Mouse (Mus musculus): ENCODE results near the gene Arfgef2. TPM values are rescaled to one million over a fixed set of nuclear protein-coding genes. Genes with fewer than 3 reads are reported as not detected.

Gene Arfgef2
- total RNA-seq (2014; fragmentation: Nextera tagmentation) (14.2 and 20.5 TPM in 2 replicates), total RNA-seq (2017) (15.3 and 24.7 TPM in 2 replicates)

DNA sequence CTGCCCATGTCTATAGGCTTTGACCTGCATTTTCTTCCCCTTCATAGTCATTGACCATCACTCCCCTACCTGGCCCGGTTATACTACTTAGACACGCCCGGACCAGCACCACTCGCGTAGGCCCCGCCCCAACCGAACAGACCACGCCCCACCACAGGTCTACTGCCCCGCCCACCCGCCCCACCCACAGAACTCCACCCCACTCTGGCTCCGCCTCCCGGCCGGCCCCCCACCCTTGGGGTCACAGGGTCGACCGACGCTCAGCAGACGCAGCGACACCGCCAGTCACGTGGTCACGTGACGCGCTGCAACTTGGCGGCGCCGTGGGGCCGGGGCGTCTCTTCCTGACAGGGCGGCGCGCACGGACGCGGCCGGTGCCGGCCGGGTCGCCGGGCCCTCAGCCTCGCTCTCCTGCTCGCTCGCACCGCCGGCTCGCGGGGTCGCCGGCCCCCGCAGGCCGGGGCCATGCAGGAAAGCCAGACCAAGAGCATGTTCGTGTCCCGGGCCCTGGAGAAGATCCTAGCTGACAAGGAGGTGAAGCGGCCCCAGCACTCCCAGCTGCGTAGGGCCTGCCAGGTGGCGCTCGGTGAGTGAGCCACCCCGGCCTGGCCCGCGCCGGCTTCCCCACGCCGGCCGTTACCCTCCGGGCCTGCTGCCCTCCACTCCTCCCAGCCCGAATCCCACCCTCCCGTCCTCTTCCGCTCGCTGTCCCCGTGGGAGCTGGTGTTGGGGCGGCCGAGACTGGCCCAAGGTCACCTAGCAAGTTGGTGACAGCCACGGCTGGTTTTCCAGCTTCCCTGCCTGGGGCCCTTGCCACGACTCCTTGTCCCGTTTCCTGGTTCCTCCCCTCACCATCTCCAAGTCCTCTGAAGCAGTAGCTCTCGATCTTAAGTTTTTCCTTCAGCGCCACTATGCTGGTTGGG is at the start of gene Arfgef2:
TSS of gene Arfgef2 (plus strand) at position 339 of the 923 bp plus-strand sequence.
- peak; percentile 85 for ATAC-seq (replicated peaks; ENCODE audit: poor library complexity, severe bottlenecking)

DNA sequence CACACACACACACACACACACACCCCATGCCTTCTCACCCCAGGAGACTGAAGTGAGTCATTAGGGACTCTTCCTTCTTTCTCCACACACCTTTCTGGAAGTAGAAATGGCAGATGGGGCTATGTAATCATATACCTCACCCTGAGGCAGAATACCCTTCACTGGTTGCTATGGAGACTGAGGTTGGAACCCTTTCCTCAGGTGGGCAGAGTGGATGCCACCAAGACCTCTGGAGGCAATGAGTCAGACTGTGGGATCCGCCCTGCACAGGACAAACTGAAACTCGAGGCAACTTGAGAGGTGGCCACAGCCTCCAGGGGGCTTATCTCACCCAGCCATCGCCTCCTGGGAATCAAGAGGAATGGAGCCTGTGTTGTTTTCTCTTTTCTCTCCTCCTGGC is 47.4 kb upstream of the Arfgef2 start:
- ATAC-seq (replicated peaks; ENCODE audit: poor library complexity, severe bottlenecking), result no peak

DNA sequence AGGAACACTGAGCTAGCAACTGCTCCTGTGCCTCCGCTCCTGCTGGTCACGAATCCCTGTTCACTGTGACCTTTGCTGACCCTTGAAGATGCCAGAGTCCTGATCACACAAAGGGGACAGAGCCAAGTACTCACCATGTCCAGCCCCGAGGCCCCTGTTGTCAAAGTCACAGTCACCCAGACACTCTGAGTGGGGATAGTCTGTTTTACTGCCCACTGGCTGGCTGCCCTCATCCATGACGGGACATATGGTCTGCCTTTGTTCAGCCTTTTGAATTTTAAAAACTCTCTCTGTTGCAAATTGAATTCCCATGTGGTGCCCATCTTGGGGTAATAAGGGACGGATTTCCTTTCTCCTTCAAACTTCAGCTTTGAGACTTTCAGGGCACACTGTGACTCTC is 41.3 kb upstream of the Arfgef2 start:
- ATAC-seq (replicated peaks; ENCODE audit: poor library complexity, severe bottlenecking), result no peak

DNA sequence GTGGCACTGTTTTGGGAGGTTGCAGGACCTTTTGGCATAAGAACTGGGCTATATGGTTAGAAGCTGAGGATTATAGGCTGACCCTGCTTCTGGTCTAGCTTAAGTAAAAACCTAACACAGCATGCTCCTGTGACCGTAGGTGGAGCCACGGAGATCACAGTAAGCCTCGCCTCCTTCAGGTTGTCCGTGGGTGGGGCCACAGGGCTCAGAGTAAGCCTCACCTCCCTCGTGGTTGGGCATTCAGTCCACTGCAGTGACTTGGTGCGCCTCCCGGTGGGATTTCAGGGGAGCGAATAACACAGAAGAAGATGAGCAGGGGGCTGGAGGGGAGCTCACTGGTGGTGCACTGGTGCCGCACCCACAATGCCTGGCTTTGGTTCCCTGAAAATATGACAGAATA is 37.8 kb upstream of the Arfgef2 start:
- ATAC-seq (replicated peaks; ENCODE audit: poor library complexity, severe bottlenecking), result no peak

DNA sequence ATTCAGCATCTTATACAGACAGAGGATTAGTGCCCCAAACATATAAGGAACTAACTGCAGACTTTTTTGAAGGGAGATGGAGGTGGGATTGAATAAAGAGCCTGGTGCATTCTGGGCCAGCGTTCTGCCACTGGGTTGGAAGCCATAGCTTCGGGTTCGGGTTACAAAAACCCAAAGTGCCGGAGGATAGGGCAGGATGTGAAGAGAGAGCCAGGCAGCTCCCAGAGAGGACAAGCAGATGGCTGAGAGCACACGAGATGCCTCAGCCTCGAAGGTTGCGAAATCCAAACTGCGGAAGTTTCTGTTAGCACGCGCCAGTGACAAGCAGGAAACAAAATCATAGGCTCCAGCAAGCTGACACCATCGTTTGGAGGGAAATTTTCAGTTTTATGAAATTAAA is 34.0 kb upstream of the Arfgef2 start:
- ATAC-seq (replicated peaks; ENCODE audit: poor library complexity, severe bottlenecking), result peak; percentile 77

DNA sequence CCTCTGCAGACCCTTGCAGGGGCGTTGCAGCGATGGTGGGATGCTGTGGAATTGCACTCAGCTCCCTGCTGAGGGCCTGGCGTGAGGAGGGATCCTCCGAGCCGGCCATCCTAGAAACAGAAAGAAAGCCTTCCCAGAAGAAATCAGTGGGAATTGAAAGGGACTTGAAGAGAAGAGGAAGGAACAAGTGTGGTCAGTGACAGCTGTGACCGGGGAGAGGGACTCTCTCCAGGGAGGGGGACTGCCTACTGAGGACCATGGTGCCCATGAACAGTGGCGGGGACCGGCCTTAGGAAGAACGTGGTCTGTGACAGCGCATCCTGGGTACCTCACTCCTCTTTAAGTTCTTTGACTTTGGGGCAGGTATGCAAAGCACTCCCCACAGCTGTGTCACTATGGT is 31.8 kb upstream of the Arfgef2 start:
- ATAC-seq (replicated peaks; ENCODE audit: poor library complexity, severe bottlenecking), result peak; percentile 31; the same call in 1 of the 2 replicates

DNA sequence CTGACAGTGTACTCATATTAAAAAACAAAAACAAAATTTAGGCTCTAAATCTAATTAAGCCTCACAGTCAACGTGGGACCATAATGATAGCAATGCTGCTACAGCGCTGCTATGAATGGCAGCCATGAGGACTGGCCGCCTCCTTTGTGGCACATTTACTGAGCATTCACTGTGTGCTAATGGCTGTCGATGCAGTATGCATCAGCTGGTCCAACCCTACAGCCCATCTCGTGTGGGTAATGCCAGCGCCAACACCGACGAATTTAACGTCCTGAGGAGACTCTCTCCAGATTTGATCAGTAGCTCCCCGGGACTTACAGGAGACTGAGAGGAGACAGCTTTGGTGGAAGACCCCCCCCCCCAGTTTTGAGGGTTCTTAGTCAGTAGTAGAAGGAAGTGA is 31.1 kb upstream of the Arfgef2 start:
- ATAC-seq (replicated peaks; ENCODE audit: poor library complexity, severe bottlenecking), result peak; percentile 8; the same call in 1 of the 2 replicates

DNA sequence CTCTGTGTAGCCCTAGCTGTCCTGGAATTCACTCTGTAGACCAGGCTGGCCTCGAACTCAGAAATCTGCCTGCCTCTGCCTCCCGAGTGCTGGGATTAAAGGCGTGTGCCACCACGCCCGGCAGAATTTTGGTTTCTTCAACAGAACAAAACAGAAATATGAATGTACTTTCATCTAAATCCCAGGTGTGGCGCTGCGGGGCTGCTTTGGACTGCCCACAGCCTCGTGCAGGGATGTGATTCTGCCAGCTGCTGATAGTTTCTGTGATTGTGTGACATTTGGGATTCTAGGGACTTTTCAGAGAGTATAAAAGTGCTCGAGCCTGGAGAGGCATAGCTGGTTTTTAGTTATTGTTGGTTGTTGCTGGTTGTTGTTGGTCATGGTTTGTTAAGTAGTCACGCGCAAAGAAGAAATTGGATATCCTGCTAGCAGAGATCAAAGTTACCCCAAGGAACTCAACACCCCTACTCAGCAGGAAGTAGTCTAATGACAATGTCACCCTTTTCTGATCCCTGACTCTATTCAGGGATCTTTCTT is 30.0 kb upstream of the Arfgef2 start:
- ATAC-seq (replicated peaks; ENCODE audit: poor library complexity, severe bottlenecking), result no peak

DNA sequence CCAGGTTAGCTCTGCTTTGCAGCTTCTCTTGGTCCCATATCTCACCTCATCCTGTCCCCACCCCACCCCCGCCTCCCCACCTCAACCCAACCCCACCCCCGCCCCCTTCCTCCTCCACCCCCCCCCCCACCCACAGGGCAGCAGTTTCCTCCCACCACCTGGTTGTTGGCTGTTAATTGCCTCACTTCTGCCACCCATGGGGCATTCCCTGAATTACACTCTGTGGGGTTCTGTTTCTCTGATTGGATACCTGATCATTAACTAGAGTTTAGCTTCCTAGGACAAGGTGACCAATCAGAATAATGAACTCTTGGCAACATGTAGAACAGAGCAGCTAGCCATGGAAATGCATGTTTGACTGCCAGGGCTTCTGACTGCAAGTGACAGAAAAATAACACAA is 29.1 kb upstream of the Arfgef2 start:
- ATAC-seq (replicated peaks; ENCODE audit: poor library complexity, severe bottlenecking), result 0 out of 2 replicates have a peak, but pooled peaks have one; percentile 34

DNA sequence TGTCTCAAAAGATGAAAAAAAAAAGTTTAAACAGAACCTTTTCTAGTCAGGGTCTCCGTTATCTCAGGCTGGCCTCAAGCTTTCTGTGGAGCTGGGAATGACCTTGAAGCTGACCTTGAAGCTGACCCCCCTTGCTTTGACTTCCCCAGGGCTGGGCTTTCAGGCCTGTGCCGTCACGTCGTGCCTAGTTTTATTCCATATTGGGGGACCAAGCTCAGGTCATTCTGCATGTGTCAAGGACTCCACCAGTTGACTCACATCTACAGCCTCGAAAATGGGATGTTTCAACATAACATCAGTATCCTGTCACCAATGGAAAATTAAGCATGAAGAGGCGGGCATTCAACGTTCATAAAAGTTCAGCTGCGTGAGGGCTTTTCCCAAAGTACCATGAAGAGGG is 25.4 kb upstream of the Arfgef2 start:
- no peak for ATAC-seq (replicated peaks; ENCODE audit: poor library complexity, severe bottlenecking)

DNA sequence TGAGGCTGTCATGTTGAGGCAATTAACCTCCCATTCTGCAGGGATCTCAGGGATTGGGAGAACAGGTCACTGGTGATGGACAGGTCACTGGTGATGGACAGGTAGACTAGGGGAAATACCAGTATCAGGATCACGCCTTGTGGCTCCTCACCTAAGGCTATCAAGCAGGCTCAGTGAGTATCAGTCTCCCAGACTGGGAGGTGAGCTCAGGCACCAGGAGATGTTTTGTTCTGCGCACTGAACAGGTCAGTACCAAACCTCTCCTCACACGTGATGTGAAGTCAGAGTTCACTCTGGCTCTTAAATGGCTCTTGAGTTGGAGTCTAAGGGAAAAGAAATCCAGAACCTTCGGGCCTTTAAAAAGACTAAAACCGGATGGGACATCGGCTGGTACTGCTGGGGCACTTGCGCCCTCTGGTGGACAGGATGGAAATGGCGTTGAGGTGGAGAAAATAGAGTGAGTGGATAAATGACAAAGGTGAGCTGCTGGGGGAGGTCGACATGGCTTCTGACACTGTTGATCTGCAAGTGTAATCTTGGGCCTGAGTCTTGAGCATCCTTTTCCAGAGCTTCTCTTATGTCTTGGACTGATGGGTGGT is 24.3 kb upstream of the Arfgef2 start:
- ATAC-seq (replicated peaks; ENCODE audit: poor library complexity, severe bottlenecking), result peak; percentile 80

DNA sequence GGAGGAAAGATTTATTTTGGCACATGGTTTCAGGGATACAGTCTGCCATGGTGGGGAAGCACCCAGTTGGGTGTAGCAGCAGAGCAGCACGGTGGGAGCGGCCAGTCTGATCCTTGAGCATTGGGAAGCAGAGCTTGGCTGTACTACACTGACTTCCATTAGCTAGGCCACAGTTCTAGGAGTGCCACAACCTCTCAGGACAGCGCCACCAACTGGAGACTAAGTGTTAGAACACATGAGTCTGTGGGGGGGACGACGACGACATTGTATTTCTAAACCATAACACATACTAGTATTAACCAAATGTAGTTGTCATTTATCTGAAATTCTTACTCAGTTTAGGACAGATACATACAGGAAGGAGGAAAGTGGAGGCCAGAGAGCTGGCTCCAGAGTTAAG is 21.0 kb upstream of the Arfgef2 start:
- ATAC-seq (replicated peaks; ENCODE audit: poor library complexity, severe bottlenecking), result no peak

DNA sequence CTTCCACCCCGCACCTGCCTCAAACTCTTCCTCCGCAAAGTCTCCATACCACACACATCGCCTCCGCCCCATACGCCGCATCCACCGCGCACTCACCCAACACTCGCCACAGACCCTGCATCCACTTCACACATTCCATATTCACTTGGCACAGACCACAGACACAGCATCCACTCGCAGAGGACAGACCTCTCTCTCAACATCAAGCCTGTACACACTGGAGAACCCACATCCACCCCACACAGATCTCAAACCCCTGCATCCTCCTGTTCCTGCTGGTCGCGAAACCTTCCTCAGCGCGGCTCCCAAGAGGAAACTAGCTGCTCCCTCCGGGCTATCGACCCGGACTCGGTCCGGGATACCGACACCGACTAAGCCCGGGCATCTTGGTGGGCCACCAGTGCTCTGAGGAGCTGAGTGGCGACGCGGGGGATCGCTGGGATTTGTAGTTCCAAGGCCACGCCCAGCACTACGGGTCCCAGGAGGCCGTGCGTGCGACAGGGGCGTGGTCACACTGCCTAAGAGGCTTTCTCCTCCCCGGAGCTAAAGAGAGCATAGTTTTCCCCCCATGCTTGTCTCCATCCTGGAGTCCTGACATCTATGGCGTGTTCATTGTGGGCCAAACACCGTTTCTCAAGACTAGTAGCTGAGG is 18.9 kb upstream of the Arfgef2 start:
- ATAC-seq (replicated peaks; ENCODE audit: poor library complexity, severe bottlenecking), result peak; percentile 97

DNA sequence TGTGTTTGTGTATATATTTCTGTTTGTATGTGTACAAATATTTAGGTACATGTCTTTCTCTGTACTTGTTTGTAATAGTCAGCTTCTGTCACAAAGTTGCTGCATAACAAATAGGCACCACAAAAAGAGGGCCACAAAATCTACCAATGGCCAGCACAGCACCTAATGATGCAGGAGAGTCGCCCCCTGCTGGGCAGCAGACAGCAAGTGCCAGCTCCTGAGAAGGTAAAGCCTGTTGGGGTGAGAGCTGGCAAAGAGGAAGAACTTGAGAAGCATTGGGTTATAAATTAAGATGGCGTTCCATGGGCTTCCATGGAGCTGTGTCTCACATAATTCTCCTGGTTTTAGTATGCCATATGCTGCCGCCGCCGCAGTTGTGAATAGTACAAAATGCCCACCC is 13.7 kb upstream of the Arfgef2 start:
- ATAC-seq (replicated peaks; ENCODE audit: poor library complexity, severe bottlenecking), result no peak

DNA sequence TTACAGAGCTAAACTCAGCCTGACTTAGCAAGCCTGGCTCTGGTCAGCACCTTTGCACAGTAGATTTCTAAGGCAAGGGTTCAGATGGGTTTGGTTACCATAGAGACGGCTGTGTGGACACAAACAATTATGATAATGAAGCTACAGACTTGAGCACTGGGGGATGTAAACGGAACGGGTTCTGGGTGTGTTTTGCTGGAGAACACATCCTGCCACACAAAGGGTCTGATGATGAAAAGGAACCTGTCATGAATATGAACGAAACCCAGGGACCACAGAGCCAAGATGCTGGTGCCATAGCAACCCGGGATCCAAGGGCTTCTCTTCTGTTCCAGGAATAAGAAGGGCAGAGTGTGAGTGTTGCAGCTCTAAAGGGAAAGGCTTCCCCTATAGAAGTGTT is 13.0 kb upstream of the Arfgef2 start, which contains the start of gene Trp53rkb:
TSS of gene Trp53rkb (plus strand) at position 177 of the 400 bp plus-strand sequence.
- ATAC-seq (replicated peaks; ENCODE audit: poor library complexity, severe bottlenecking), result no peak

DNA sequence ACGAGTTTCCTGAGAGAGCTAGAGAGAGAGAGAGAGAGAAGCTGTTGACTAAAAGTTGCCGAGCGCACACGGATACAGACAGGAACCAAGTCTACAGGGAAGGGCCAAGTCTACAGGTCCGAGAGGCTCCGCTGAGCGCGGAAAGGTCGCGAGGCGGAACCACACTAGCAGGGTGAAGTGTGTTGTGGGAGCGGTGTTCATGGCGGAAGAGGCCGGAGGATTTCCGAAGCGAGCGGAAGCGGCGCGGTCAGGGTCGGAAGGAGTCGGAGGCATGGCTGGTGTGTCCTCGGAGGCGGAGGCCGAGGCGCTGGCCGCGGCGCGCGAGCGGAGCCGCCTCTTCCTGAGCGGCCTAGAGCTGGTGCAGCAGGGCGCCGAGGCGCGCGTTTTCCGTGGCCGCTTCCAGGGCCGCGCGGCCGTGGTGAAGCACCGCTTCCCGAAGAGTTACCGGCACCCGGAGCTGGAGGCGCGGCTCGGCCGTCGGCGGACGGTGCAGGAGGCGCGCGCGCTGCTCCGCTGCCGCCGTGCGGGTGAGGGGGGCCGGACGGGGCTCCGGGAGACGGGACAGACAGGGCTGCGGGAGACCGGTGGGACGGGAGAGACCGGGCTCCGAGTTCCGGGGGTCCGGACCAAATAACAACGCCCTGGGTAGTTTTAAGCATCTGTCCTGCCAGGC is 11.7 kb upstream of the Arfgef2 start:
- ATAC-seq (replicated peaks; ENCODE audit: poor library complexity, severe bottlenecking), result peak; percentile 98

DNA sequence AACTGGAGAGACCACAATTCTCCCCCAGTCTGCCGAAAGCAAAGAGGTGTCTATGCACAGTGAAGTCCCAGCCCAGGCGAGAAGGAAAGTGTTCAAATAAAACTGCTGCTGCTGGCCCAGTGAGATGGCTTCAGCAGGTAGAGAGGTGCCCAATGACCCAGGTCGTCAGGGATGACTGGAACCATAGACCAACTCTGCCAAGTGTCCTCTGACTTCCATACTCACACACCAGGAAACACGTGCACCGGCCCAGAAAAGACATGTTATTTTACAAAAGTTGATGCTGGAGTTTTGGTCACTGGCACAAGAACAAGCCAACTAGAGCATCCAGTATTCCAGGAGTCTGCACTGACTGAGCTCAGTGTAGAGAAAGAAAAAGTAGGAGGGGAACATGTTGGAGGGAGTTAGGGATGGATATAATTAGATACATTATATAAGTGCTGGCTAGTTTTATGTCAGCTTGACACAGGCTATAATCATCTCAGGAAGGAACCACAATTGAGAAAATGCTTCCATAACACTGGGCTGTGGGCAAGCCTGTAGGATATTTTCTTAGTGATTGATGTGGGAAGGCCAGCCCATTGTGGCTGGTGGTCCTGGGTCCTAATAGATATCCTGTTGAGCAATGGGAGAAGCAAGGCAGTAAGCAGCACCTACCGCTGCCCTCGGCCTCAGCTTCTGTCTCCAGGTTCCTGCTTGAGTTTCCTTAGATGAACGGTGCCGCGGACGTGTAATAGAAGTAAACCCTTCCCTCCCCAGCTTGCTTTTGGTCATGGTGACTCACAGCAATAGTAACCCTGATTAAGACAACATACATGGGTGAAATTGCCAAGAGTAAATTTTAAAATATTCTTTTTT is 5.5 kb upstream of the Arfgef2 start:
- ATAC-seq (replicated peaks; ENCODE audit: poor library complexity, severe bottlenecking), result peak; percentile 49

DNA sequence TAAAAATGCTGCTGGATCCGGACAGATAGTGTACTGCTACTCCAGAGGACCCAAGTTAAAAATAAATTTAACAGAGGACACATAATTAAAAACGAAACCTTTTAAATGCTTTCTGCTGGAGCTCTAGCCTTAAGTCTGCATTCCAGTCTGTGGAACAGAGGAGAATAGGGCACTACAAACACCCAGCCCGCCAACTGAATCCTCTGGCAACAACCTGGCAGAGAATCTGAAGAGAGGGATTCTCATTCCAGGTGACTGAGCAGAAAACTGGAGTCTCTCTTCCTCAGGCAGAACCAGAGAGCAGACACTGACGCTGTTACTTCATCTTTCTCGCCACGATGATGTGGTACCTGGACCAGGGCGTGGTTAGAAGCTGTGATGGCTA is 4.9 kb upstream of the Arfgef2 start:
- ATAC-seq (replicated peaks; ENCODE audit: poor library complexity, severe bottlenecking), result no peak

DNA sequence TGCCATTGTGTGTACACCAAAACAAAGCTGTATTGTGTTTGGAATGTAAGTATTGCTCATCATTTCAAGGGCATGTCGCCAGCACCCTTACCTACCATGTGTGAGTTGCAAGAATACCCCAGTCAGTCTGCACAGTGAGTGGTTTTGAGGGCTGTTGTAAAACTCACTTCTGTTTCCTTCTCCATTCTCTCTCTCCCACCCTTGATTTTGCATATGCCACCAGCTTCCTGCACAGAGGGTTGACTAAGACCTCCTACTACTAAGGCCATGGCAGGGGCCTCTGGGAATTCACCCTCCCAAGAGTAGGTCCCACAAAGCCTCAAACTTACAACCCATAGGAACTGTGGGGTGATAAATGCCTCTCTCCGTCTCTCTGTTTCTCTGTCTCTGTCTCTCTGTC is 4.0 kb upstream of the Arfgef2 start:
- ATAC-seq (replicated peaks; ENCODE audit: poor library complexity, severe bottlenecking), result peak; percentile 57
